Mouse (Mus musculus) heart, embryonic 14.5 days (tissue): ENCODE results near the gene Nnmt. TPM values are rescaled to one million over a fixed set of nuclear protein-coding genes. Genes with fewer than 3 reads are reported as not detected.

ENCODE experiments used
- ATAC-seq: fragments of 200-750 bp; cut with Nextera tagmentation; 2 replicates; pipeline ENCODE4 v1.8.0; 2017; ENCODE audit warnings: low read depth, moderate TSS enrichment; ENCODE audit not compliant: insufficient number of reproducible peaks, insufficient read depth, low FRiP score
- H3K27ac ChIP-seq, 2 experiments: fragments of 200-500 bp in 1 of 2; fragments of 300-500 bp in 1 of 2; sonication (generic) in 1 of 2; replicated peaks in 1 of 2; 2 replicates each; pipeline ENCODE4 v1.5.1; 2012 to 2014; ENCODE audit warnings: low read depth in 2 of 2, low read length in 2 of 2, control low read depth in 1 of 2, mild to moderate bottlenecking in 1 of 2, mixed read lengths in 1 of 2; ENCODE audit not compliant: control insufficient read depth in 1 of 2, insufficient read depth in 1 of 2
- H3K27me3 ChIP-seq: fragments of 300-500 bp; sonication (generic); 2 replicates; pipeline ENCODE4 v1.6.1; 2014; ENCODE audit warnings: mild to moderate bottlenecking, low read length, control low read depth; ENCODE audit not compliant: control insufficient read depth, insufficient read depth
- H3K36me3 ChIP-seq: fragments of 300-500 bp; sonication (generic); 2 replicates; pipeline ENCODE4 v1.6.1; 2014; ENCODE audit warnings: mild to moderate bottlenecking, control low read depth, low read length, mixed read lengths; ENCODE audit not compliant: control insufficient read depth, insufficient read depth
- H3K4me1 ChIP-seq, 2 experiments: fragments of 200-500 bp in 1 of 2; fragments of 300-500 bp in 1 of 2; sonication (generic) in 1 of 2; 2 replicates each; pipeline ENCODE4 v1.6.1; 2012 to 2014; ENCODE audit warnings: low read length in 2 of 2, control low read depth in 1 of 2, mixed read lengths in 1 of 2; ENCODE audit not compliant: control insufficient read depth in 2 of 2, insufficient read depth in 2 of 2
- H3K4me2 ChIP-seq: fragments of 300-500 bp; sonication (generic); 2 replicates; pipeline ENCODE4 v1.6.1; 2014; ENCODE audit warnings: mild to moderate bottlenecking, low read length
- H3K4me3 ChIP-seq, 2 experiments: fragments of 200-500 bp in 1 of 2; fragments of 300-500 bp in 1 of 2; sonication (generic) in 1 of 2; 2 replicates each; pipeline ENCODE4 v1.5.1; 2012 to 2014; ENCODE audit warnings: low read length in 2 of 2, mild to moderate bottlenecking in 2 of 2, control low read depth in 1 of 2, low read depth in 1 of 2, moderate library complexity in 1 of 2; ENCODE audit not compliant: control insufficient read depth in 1 of 2, insufficient read depth in 1 of 2
- H3K9ac ChIP-seq: fragments of 300-500 bp; sonication (generic); 2 replicates; pipeline ENCODE4 v1.6.1; 2014; ENCODE audit warnings: mild to moderate bottlenecking, low read length
- H3K9me3 ChIP-seq: fragments of 300-500 bp; sonication (generic); 2 replicates; pipeline ENCODE4 v1.6.1; 2016; ENCODE audit warnings: low read length, control low read depth; ENCODE audit not compliant: control insufficient read depth
- WGBS: fragments of 180-500 bp; shearing (Covaris S2); extraction: QIAGEN DNeasy Blood & Tissue Kit; methylation state at CpG from one replicate; pipeline ENCODE4 v1.1.7; 2014; 5-methylcytosine and 5-hydroxymethylcytosine counted together
- polyA plus RNA-seq: library from polyadenylated mRNA; unstranded; fragments of >200 nt; fragmentation: Nextera tagmentation; extraction: Ambion mirVana; gene quantifications from 2 replicates; pipeline ENCODE4 v1.2.1, GENCODE M21; 2014

The Nnmt gene
- polyA plus RNA-seq, 1 experiment from 2014 or later = 4.4 TPM

- no peaks in the 10 kb centered on the region for H3K36me3 ChIP-seq
- 78% methylated on average over 6 of the region's 6 CpGs for WGBS
- H3K27me3 ChIP-seq = no peaks in the 10 kb centered on the region
- no peak overlapping the region for H3K9ac ChIP-seq
- ATAC-seq = no peak
- H3K27ac ChIP-seq = no peak overlapping the region
- H3K9me3 ChIP-seq = no peaks in the 10 kb centered on the region
- H3K4me1 ChIP-seq = no peaks in the 10 kb centered on the region; a peak in 1 of 4 replicates
- no peak overlapping the region for H3K4me2 ChIP-seq
- no peak overlapping the region for H3K4me3 ChIP-seq
Observed at GRCm38 (mm10) chr9:48633147-48633546, 28.2 kb upstream of the Nnmt start.

GRCm38 (mm10) chr9:48619268-48619667, 14.3 kb upstream of the Nnmt start:
- Histone ChIP-seq H3K4me1 (peaks cover 7 to 13% of the 10 kb centered on the region in 2 experiments), H3K27me3 (no peaks in the 10 kb centered on the region; the same call in 1 of the 2 replicates), H3K9ac (no peak overlapping the region), H3K4me3 (no peak overlapping the region), H3K4me2 (no peak overlapping the region), H3K9me3 (no peaks in the 10 kb centered on the region), H3K27ac (no peak overlapping the region), H3K36me3 (no peaks in the 10 kb centered on the region)
- ATAC-seq = no peak
- WGBS = 60% methylated on average over 1 of the region's 1 CpGs

GRCm38 (mm10) chr9:48618589-48618988, 13.6 kb upstream of the Nnmt start:
- Histone ChIP-seq H3K27ac (peak overlapping the region; percentile 26 to 43; a peak in 1 of 4 replicates), H3K27me3 (no peaks in the 10 kb centered on the region; the same call in 1 of the 2 replicates), H3K4me2 (peak overlapping the region; percentile 64), H3K9ac (peak overlapping the region; percentile 54; the same call in 1 of the 2 replicates), H3K4me3 (peak overlapping the region; percentile 12 to 31; a peak in 3 of 4 replicates), H3K4me1 (peaks cover 7 to 13% of the 10 kb centered on the region in 2 experiments), H3K9me3 (no peaks in the 10 kb centered on the region), H3K36me3 (no peaks in the 10 kb centered on the region)
- WGBS = 12% methylated on average over 6 of the region's 6 CpGs
- no peak for ATAC-seq

- no peaks in the 10 kb centered on the region; the same call in 1 of the 2 replicates for H3K27me3 ChIP-seq
- no peaks in the 10 kb centered on the region for H3K9me3 ChIP-seq
- H3K4me1 ChIP-seq = peaks cover 7 to 13% of the 10 kb centered on the region in 2 experiments
- H3K4me3 ChIP-seq = no peak overlapping the region
- H3K9ac ChIP-seq = peak overlapping the region; percentile 54; the same call in 1 of the 2 replicates
- peak overlapping the region; percentile 64 for H3K4me2 ChIP-seq
- WGBS = 41% methylated on average over 8 of the region's 8 CpGs
- ATAC-seq = no peak
- no peaks in the 10 kb centered on the region for H3K36me3 ChIP-seq
- peak overlapping the region in 1 of 2 experiments; percentile 26; a peak in 1 of 4 replicates for H3K27ac ChIP-seq
Observed at GRCm38 (mm10) chr9:48618111-48618510, 13.2 kb upstream of the Nnmt start.

- no peaks in the 10 kb centered on the region for H3K36me3 ChIP-seq
- H3K9me3 ChIP-seq = no peaks in the 10 kb centered on the region
- WGBS = 58% methylated on average over 3 of the region's 3 CpGs
- no peak overlapping the region for H3K27ac ChIP-seq
- H3K4me3 ChIP-seq = no peak overlapping the region
- no peak overlapping the region for H3K4me2 ChIP-seq
- H3K4me1 ChIP-seq = peaks cover 7 to 13% of the 10 kb centered on the region in 2 experiments
- H3K27me3 ChIP-seq = no peaks in the 10 kb centered on the region; the same call in 1 of the 2 replicates
- no peak overlapping the region for H3K9ac ChIP-seq
- no peak for ATAC-seq
Observed at GRCm38 (mm10) chr9:48617511-48618010, 12.6 kb upstream of the Nnmt start.

- Histone ChIP-seq H3K4me2 (no peak overlapping the region), H3K9ac (no peak overlapping the region), H3K4me1 (peaks cover 3 to 9% of the 10 kb centered on the region in 2 experiments), H3K27ac (no peak overlapping the region), H3K36me3 (no peaks in the 10 kb centered on the region), H3K27me3 (no peaks in the 10 kb centered on the region), H3K9me3 (no peaks in the 10 kb centered on the region), H3K4me3 (no peak overlapping the region)
- 73% methylated on average over 4 of the region's 4 CpGs for WGBS
- ATAC-seq = no peak
Observed at GRCm38 (mm10) chr9:48613221-48613620, 8.3 kb upstream of the Nnmt start.

GRCm38 (mm10) chr9:48612542-48612941, 7.6 kb upstream of the Nnmt start:
- Histone ChIP-seq H3K9me3 (no peaks in the 10 kb centered on the region), H3K36me3 (no peaks in the 10 kb centered on the region), H3K4me2 (no peak overlapping the region), H3K4me3 (no peak overlapping the region), H3K9ac (no peak overlapping the region), H3K4me1 (peaks cover 0 to 4% of the 10 kb centered on the region in 2 experiments; a peak in 1 of 4 replicates), H3K27ac (no peak overlapping the region), H3K27me3 (no peaks in the 10 kb centered on the region)
- no peak for ATAC-seq
- 80% methylated on average over 5 of the region's 5 CpGs for WGBS

GRCm38 (mm10) chr9:48611032-48611431, 6.1 kb upstream of the Nnmt start:
- Histone ChIP-seq H3K9me3 (no peaks in the 10 kb centered on the region), H3K27ac (no peak overlapping the region), H3K27me3 (no peaks in the 10 kb centered on the region), H3K4me3 (no peak overlapping the region), H3K4me2 (no peak overlapping the region), H3K4me1 (no peaks in the 10 kb centered on the region), H3K36me3 (no peaks in the 10 kb centered on the region), H3K9ac (no peak overlapping the region)
- ATAC-seq = no peak
- WGBS = 25% methylated on average over 1 of the region's 1 CpGs
